Mouse (Mus musculus) limb, embryonic 14.5 days (tissue): ENCODE measurements around the gene Efhd2. TPM values are rescaled to one million over a fixed set of nuclear protein-coding genes. Genes with fewer than 3 reads are reported as not detected.

Source experiments
- ATAC-seq: fragments of 200-750 bp; cut with Nextera tagmentation; 2 replicates; pipeline ENCODE4 v1.8.0; 2017; ENCODE audit warnings: low read depth, moderate number of reproducible peaks, moderate TSS enrichment; ENCODE audit not compliant: low FRiP score
- DNase-seq: peaks from one replicate; pipeline ENCODE4 v3.0.0-alpha.2; 2015; ENCODE audit warnings: low spot score
- H3K27ac ChIP-seq: fragments of 300-500 bp; sonication (generic); replicated peaks from 2 replicates; pipeline ENCODE4 v1.5.1; 2014; ENCODE audit warnings: low read depth, mild to moderate bottlenecking, low read length, moderate library complexity, mixed read lengths
- H3K27me3 ChIP-seq: fragments of 300-500 bp; sonication (generic); 2 replicates; pipeline ENCODE4 v1.6.1; 2014; ENCODE audit warnings: low read length, mixed read lengths; ENCODE audit not compliant: control insufficient read depth, insufficient read depth
- H3K36me3 ChIP-seq: fragments of 300-500 bp; sonication (generic); 2 replicates; pipeline ENCODE4 v1.6.1; 2014; ENCODE audit warnings: mild to moderate bottlenecking, low read length, moderate library complexity, mixed read lengths; ENCODE audit not compliant: control insufficient read depth, insufficient read depth
- H3K4me1 ChIP-seq: fragments of 300-500 bp; sonication (generic); 2 replicates; pipeline ENCODE4 v1.6.1; 2014; ENCODE audit warnings: antibody characterized with exemption, low read length, mixed read lengths; ENCODE audit not compliant: control insufficient read depth, insufficient read depth
- H3K4me2 ChIP-seq: fragments of 300-500 bp; sonication (generic); replicated peaks from 2 replicates; pipeline ENCODE4 v1.6.1; 2014; ENCODE audit warnings: low read depth, mild to moderate bottlenecking, low read length, moderate library complexity; ENCODE audit not compliant: severe bottlenecking
- H3K4me3 ChIP-seq: fragments of 300-500 bp; sonication (generic); replicated peaks from 2 replicates; pipeline ENCODE4 v1.5.1; 2014; ENCODE audit warnings: low read length
- H3K9ac ChIP-seq: fragments of 300-500 bp; sonication (generic); 2 replicates; pipeline ENCODE4 v1.6.1; 2014; ENCODE audit warnings: mild to moderate bottlenecking, low read depth, low read length, moderate library complexity; ENCODE audit not compliant: severe bottlenecking
- H3K9me3 ChIP-seq: fragments of 300-500 bp; sonication (generic); 2 replicates; pipeline ENCODE4 v1.6.1; 2016; ENCODE audit warnings: low read length; ENCODE audit not compliant: control insufficient read depth
- POLR2A ChIP-seq: fragments of 200-500 bp; IDR thresholded peaks from 2 replicates; pipeline ENCODE4 v1.8.0; 2012; ENCODE audit warnings: inconsistent platforms, mild to moderate bottlenecking, moderate library complexity, borderline replicate concordance; ENCODE audit not compliant: insufficient read depth, insufficient read length; ENCODE audit errors: extremely low read depth
- WGBS: fragments of 180-500 bp; shearing (Covaris S2); extraction: QIAGEN DNeasy Blood & Tissue Kit; methylation state at CpG from one replicate; pipeline ENCODE4 v1.1.7; 2014; 5-methylcytosine and 5-hydroxymethylcytosine counted together
- polyA plus RNA-seq, 2 experiments: library from polyadenylated mRNA; depleted of rRNA in 1 of 2; stranded (reverse) in 1 of 2; unstranded in 1 of 2; fragments of >200 nt; fragmentation: Nextera tagmentation in 1 of 2; extraction: Ambion mirVana in 1 of 2; gene quantifications; 2 replicates each; pipeline versions ENCODE4 v1.2.1 to v1.2.3; 2012 to 2014

The Efhd2 gene
- polyA plus RNA-seq, 2 experiments: 49.8 to 57.8 TPM

DNA sequence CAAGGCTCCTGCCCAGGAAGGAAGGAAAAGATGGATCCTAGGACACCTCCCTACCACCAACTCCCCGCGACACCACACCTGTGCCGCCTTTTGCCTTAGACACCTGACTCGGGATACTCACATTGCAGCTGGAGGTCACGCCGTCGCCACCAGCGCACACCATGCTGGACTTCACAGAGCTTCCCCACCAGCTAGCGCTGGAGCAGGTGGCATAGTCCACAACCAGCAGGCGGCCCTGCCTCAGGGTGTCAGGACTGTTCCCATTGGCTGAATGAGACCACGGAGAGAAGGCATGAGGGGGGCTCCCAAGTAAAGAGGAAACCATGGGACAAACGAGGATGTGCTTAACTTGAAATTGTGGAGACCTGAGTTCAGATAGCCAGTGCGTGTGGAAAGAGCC is 55.9 kb downstream of the Efhd2 start:
- 90% methylated on average over 13 of the region's 13 CpGs for WGBS
- Histone ChIP-seq H3K4me2 (no peak overlapping the region), H3K9me3 (no peaks in the 10 kb centered on the region), H3K27ac (no peak overlapping the region), H3K4me3 (no peak overlapping the region), H3K36me3 (peaks cover 20% of the 10 kb centered on the region), H3K27me3 (no peaks in the 10 kb centered on the region), H3K9ac (no peak overlapping the region), H3K4me1 (no peaks in the 10 kb centered on the region)
- DNase-seq (no peak), ATAC-seq (no peak)
- TF ChIP-seq POLR2A: no peak

DNA sequence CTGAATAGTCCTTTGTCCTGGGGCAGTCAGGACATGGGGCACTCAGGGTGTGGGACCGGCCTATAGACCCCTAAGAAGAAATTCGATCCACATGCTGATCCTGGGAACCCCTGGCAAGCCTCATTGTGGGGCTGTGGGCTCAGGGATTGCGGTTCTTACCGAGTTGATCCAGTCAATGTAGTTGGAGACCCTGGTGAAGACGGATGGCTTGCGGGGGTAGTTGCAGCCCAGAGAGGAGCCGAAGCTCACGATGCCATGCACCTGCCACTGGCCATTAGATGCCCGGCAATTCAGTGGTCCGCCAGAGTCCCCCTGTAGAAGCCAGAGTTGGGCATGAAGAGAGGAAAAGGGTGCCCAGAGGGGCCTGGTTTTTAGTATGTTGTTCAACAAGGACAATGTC is 57.0 kb downstream of the Efhd2 start:
- H3K4me1 ChIP-seq: no peaks in the 10 kb centered on the region
- no peaks in the 10 kb centered on the region for H3K9me3 ChIP-seq
- WGBS: 73% methylated on average over 10 of the region's 10 CpGs
- no peak overlapping the region for H3K4me3 ChIP-seq
- H3K27ac ChIP-seq: no peak overlapping the region
- no peak overlapping the region for H3K4me2 ChIP-seq
- H3K9ac ChIP-seq: no peak overlapping the region
- H3K36me3 ChIP-seq: peaks cover 31% of the 10 kb centered on the region
- no peak for ATAC-seq
- no peak for DNase-seq
- no peak for TF ChIP-seq POLR2A
- H3K27me3 ChIP-seq: no peaks in the 10 kb centered on the region

DNA sequence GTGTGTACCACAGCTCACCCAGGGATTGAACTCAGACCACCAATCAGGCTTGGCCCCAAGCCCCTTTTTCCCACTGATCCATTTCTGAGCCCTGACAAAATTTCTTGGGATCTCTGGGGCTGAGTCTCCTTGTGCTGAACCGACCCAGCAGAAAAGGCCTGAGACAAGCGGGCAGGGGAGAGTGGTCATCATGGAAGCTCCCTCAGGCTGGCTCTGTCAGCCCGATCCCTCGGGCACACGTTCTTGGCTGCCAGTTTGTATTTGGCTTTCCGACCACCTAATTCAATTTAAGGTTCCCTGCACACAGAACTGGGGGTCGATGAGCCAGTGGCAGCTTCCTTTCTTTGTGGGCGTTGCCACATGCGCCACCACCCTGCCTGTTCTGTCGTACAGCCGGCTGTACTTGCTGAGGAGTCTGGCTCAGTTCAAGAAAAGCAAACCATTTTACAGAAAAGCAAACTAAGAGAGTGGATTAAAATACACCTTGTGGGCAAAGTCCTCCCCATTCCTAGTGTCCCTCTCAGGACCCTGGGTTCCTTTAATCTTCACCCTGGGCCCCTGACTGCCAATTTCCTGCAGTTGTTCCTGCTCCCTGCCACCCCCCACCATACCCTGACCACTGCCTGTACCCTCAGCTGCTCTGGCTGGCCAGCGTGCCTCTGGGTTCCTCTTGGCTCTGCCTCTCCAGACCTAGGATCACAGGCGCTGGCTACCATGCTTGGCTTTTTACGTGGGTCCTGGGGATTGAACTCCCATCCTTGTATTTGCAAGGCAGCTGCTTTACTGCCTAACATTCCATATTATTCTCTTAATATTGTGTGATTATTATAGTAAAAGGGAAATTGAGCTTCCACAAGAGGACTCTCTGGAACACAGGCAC is 57.7 kb downstream of the Efhd2 start:
- Histone ChIP-seq H3K9ac (no peak overlapping the region), H3K27ac (no peak overlapping the region), H3K4me2 (no peak overlapping the region), H3K4me1 (no peaks in the 10 kb centered on the region), H3K27me3 (no peaks in the 10 kb centered on the region), H3K36me3 (peaks cover 38% of the 10 kb centered on the region), H3K9me3 (no peaks in the 10 kb centered on the region), H3K4me3 (no peak overlapping the region)
- DNase-seq: no peak
- WGBS: 72% methylated on average over 14 of the region's 14 CpGs
- no peak for TF ChIP-seq POLR2A
- ATAC-seq: no peak

DNA sequence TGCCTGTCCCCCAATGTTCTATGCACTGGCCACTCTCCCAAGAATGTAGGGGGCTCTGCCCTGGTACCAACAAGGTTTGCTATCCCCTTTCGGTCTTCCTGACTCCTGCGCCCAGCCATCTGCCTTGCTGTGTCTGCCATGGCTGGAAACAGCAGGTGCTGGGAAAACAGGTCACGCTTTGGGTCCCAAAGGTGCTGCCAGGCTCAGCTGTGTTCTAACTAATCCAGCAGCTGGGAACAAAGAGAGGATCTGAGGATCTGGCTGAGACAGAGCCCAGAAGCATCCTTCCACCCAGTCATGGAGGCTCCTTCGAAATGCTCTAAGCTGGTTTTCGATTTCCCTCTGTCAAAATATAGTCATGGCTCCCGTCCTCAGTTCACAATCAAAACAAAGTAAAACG is 58.5 kb downstream of the Efhd2 start:
- H3K9me3 ChIP-seq: no peaks in the 10 kb centered on the region
- no peaks in the 10 kb centered on the region for H3K27me3 ChIP-seq
- H3K4me3 ChIP-seq: no peak overlapping the region
- peaks cover 45% of the 10 kb centered on the region for H3K36me3 ChIP-seq
- TF ChIP-seq POLR2A: no peak
- ATAC-seq (no peak), DNase-seq (no peak)
- H3K4me2 ChIP-seq: no peak overlapping the region
- WGBS: 85% methylated on average over 7 of the region's 7 CpGs
- H3K9ac ChIP-seq: no peak overlapping the region
- H3K4me1 ChIP-seq: no peaks in the 10 kb centered on the region
- no peak overlapping the region for H3K27ac ChIP-seq

DNA sequence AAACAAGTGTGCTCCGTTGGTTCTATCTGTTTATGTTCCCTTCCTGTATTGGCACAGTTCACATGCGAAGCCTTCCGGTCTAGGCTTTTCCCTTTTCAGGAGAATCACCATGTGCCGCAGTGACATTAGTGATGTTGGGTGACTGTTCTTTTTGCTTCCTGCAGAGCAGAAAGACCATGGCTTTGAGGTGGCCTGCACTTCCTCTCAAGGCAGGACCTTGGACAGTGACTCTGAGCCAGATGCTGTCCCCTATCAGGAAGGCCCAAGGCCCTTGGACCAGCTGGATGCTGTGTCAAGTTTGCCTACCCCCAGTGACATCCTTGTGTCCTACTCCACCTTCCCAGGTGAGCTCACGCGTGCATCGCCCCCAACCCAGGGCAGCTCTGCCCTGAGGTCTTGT is 63.3 kb downstream of the Efhd2 start:
- WGBS: over 99% methylated on average over 7 of the region's 7 CpGs
- no peak for ATAC-seq

DNA sequence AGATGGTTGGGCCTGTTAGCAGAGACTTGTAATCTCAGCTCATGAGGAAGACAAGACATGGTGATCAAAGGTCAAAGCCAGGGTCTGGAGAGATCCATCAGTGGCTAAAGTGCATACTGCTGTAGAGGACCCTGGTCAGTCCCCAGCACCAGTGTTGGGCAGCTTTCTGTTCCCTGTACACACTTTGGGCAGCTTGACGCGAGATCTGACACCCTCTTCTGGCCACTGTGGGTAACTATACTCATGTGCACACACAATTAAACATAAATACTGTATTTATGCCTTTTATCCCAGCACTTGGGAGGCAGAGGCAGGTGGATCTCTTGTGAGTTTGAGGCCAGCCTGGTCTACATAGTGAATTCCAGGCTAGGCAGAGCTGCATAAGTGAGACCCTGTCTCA is 63.7 kb downstream of the Efhd2 start:
- H3K4me3 ChIP-seq: no peak overlapping the region
- ATAC-seq (no peak), DNase-seq (no peak)
- no peaks in the 10 kb centered on the region for H3K27me3 ChIP-seq
- peaks cover 90% of the 10 kb centered on the region for H3K36me3 ChIP-seq
- no peak overlapping the region for H3K27ac ChIP-seq
- 100% methylated on average over 2 of the region's 2 CpGs for WGBS
- H3K4me1 ChIP-seq: no peaks in the 10 kb centered on the region
- H3K9ac ChIP-seq: no peak overlapping the region
- no peaks in the 10 kb centered on the region for H3K9me3 ChIP-seq
- no peak overlapping the region for H3K4me2 ChIP-seq
- no peak for TF ChIP-seq POLR2A

More for the DNA sequence above, 63.3 kb downstream of the Efhd2 start:
- peaks cover 91% of the 10 kb centered on the region for H3K36me3 ChIP-seq
- H3K4me2 ChIP-seq: no peak overlapping the region
- no peaks in the 10 kb centered on the region for H3K27me3 ChIP-seq
- no peaks in the 10 kb centered on the region for H3K4me1 ChIP-seq
- no peak overlapping the region for H3K27ac ChIP-seq
- no peak overlapping the region for H3K9ac ChIP-seq
- H3K4me3 ChIP-seq: no peak overlapping the region
- H3K9me3 ChIP-seq: no peaks in the 10 kb centered on the region
- no peak for DNase-seq
- no peak for TF ChIP-seq POLR2A
